Mouse (Mus musculus) urinary bladder, adult 18-20 months (tissue): Measurements from ENCODE around the gene Lpo.

Experiments
- DNase-seq, 2 experiments: peaks; one replicate each; pipeline ENCODE4 v3.0.0; 2022; ENCODE audit warnings: low spot score in 2 of 2, mixed read lengths in 2 of 2

Gene Lpo

DNA sequence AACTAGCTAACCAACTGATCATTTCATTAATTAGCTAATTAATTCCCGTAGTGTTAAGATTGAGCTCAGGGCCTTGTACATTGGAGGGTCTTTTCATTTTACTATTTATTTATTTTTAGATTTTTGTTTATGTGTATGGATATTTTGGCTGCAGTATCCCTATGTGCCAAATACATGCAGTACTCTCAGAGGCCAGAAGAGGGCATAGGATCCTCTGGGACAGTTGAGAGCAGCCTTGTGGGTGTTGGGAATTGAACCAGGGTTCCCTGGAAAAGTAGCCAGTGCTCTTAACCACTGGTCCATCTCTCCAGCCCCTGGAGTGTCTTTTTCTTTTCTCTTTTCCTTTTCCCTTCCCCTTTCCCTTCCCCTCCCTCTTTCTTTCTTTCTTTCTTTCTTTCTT lies 22.6 kb downstream of the Lpo start:
- no peak for DNase-seq

GRCm38 (mm10) chr11:87802621-87803020 lies 25.5 kb downstream of the Lpo start:
- no peak for DNase-seq

- peak in 1 of 2 experiments; percentile 60 for DNase-seq
These were observed 26.3 kb downstream of the Lpo start for GRCm38 (mm10) chr11:87801711-87802275.

- no peak for DNase-seq
These were observed 34.6 kb downstream of the Lpo start, which contains the start of gene Mpo for GRCm38 (mm10) chr11:87793460-87793859. Gene Mpo, plus strand, starts transcription at chr11:87793581.

DNA sequence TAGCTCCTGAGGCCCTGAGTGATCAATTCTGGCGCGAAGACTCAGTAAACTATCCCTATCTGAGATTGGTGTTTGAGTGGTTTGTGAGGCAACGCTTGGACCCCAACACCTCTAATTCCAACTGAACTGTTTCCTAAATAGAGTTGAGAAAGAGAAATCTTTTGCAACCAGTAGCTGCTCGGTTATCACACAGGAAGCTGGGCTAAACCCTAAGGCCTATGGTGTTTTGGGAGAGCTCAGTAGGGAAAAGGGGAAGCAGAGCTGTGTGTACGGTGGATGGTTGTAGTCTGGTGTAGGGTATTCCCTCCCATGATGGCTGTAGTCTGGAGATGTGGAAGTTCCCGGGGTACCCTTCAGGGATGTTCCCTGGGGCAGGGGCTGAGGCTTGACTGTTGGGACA lies 38.0 kb downstream of the Lpo start:
- DNase-seq: no peak

GRCm38 (mm10) chr11:87780130-87780529 lies 48.0 kb downstream of the Lpo start:
- DNase-seq: no peak

GRCm38 (mm10) chr11:87779392-87779791 lies 48.7 kb downstream of the Lpo start:
- no peak for DNase-seq

GRCm38 (mm10) chr11:87778915-87779314 lies 49.2 kb downstream of the Lpo start:
- DNase-seq: no peak

- DNase-seq: peak; percentile 36 to 56
These were observed 49.9 kb downstream of the Lpo start for GRCm38 (mm10) chr11:87778100-87778765.

GRCm38 (mm10) chr11:87772354-87772753 lies 55.7 kb downstream of the Lpo start:
- DNase-seq: no peak

- DNase-seq: peak; percentile 46 to 82
These were observed 57.1 kb downstream of the Lpo start for GRCm38 (mm10) chr11:87770989-87771388.

- no peak for DNase-seq
These were observed 59.3 kb downstream of the Lpo start for GRCm38 (mm10) chr11:87768745-87769144.

GRCm38 (mm10) chr11:87763988-87764876 lies 63.9 kb downstream of the Lpo start:
- peak in 1 of 2 experiments; percentile 45 for DNase-seq

DNA sequence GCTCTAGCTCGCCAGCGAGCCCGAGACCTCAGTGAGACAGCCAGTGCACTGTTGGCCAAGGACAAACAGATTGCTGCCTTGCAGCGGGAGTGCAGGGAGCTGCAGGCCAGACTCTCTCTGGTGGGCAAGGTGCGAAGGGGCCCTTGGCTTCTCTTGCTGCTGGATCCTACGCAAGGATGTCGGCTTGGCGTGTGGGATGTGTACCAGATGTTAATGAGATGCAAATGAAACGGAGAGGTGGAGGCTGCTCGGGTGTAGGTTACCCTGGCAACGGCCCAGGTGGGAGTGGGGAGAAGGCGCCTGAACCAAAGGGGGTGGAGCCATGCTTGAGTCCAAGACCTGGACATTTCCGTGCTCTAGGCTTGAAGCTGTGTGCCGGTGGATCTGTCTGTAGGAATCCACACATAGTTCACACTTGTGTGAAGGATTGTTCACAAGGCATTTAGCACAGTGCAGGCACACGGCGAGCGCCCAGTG lies 64.5 kb downstream of the Lpo start:
- DNase-seq: no peak

- no peak for DNase-seq
These were observed 65.2 kb downstream of the Lpo start for GRCm38 (mm10) chr11:87762702-87763385.

- DNase-seq: no peak
These were observed 66.0 kb downstream of the Lpo start for GRCm38 (mm10) chr11:87761806-87762701.

DNA sequence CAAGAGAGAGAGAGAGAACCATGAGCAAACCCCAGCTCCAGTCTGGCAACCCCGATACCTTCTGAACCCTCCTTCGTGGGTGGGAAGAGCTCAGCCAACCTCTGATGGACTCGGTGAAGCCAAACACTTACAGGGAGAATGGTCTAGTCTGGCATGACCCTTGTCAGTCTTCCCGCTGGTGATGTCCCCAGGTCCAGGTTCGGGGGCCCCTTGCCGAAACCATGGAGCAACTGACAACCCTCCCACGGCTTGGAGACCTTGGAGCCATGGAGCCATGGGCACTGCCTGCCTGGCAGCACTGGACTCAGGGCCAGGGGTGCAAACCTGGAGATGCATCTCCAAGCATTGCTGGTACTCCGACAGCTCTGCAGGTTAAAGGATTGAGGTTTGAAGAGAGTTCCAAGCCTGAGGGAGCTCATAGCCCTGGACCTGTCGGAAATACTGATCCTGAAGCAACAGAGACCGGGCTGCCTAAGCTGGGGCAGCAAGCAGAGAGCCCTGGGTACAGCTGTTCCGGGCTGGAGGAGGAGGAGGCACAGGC lies 66.8 kb downstream of the Lpo start:
- no peak for DNase-seq

GRCm38 (mm10) chr11:87760301-87761081 lies 67.6 kb downstream of the Lpo start, which contains the start of gene Tspoap1:
Gene Tspoap1, plus strand, starts transcription at chr11:87760541.
- DNase-seq: no peak

DNA sequence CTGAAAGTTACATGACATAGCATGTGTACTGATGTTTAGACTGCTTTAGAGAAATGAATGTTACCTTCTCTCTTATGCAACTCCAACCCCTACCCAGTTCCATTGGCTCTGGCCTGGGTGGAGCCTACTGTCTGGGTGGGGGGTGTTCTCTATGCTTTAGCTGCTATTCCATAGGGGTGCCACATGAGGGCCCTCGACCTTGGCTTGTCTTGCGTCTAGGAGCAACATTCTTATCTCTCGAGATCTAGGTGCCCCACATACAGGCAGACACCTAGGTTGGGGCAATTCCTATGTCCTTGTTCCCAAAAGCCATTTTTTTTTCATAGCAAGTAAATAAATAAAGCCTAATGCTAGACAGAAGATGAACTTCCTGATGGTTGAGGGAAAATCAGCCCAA lies 68.5 kb downstream of the Lpo start:
- no peak for DNase-seq
